Mouse (Mus musculus) thymus, adult 2 months (tissue): ENCODE data around the gene Farp1.

Source experiments
- CTCF ChIP-seq: fragments of 200-500 bp; IDR thresholded peaks from 2 replicates; pipeline ENCODE4 v1.5.1; 2012; ENCODE audit warnings: mild to moderate bottlenecking, control low read depth, low read length, moderate library complexity, borderline replicate concordance; ENCODE audit not compliant: control insufficient read depth, poor library complexity, insufficient read depth; ENCODE audit errors: extremely low read depth
- POLR2A ChIP-seq: fragments of 200-500 bp; IDR thresholded peaks from 2 replicates; pipeline ENCODE4 v1.6.1; 2012; ENCODE audit warnings: mild to moderate bottlenecking, low read length, control low read depth, moderate library complexity; ENCODE audit not compliant: control insufficient read depth, poor library complexity, insufficient read depth; ENCODE audit errors: extremely low read depth

DNA sequence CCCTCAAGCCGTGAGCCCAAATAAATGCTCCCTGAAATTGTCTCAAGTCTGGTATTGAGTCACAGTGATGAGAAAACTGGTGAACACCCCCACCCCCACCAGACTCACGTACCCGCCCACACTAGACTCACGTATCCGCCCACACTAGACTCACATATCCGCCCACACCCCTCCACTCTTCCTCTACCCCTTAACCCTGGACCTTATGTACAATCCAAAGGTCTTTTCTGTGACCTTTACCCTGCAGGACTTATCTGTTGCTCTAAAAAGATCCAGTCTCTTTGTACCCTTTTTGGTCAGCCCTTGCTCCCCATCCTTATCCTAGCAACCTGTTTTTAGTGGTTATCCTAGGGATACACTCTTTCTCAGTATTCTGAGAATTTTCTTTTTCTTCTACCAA is 58.9 kb downstream of the Farp1 start:
- TF ChIP-seq CTCF = no peak
- TF ChIP-seq POLR2A = no peak
